Mouse (Mus musculus) cerebellum, adult 2 months (tissue): ENCODE results near the gene Cend1. TPM values are rescaled to one million over a fixed set of nuclear protein-coding genes. Genes with fewer than 3 reads are reported as not detected.

Experiments used
- DNase-seq, 2 experiments: peaks; one replicate each; pipeline ENCODE4 v3.0.0; 2021
- H3K27ac ChIP-seq: fragments of 200-500 bp; 2 replicates; pipeline ENCODE4 v1.5.1; 2012; ENCODE audit warnings: low read length, control low read depth, inconsistent platforms; ENCODE audit not compliant: insufficient read depth
- H3K27me3 ChIP-seq: fragments of 200-500 bp; 2 replicates; pipeline ENCODE4 v1.6.1; 2012; ENCODE audit warnings: inconsistent platforms, mild to moderate bottlenecking, low read length, moderate library complexity; ENCODE audit not compliant: control insufficient read depth, insufficient read depth
- H3K4me1 ChIP-seq: fragments of 200-500 bp; 2 replicates; pipeline ENCODE4 v1.6.1; 2011; ENCODE audit warnings: low read length; ENCODE audit not compliant: control insufficient read depth, insufficient read depth
- H3K4me3 ChIP-seq: fragments of 200-500 bp; replicated peaks from 2 replicates; pipeline ENCODE3; 2011; ENCODE audit warnings: mild to moderate bottlenecking, low read depth, low read length, control low read depth; ENCODE audit not compliant: insufficient read depth
- CTCF ChIP-seq: fragments of 200-500 bp; IDR thresholded peaks from 2 replicates; pipeline ENCODE4 v1.5.1; 2011; ENCODE audit warnings: low read depth, mild to moderate bottlenecking, control low read depth, low read length, moderate library complexity, borderline replicate concordance; ENCODE audit not compliant: insufficient read depth
- POLR2A ChIP-seq: fragments of 200-500 bp; IDR thresholded peaks from 2 replicates; pipeline ENCODE4 v1.6.1; 2011; ENCODE audit warnings: low read length, control low read depth, borderline replicate concordance; ENCODE audit not compliant: insufficient read depth
- WGBS: fragments of 180-500 bp; shearing (Covaris S2); methylation state at CpG from one replicate; pipeline ENCODE4 v1.1.7; 2018; 5-methylcytosine and 5-hydroxymethylcytosine counted together
- polyA plus RNA-seq: library from polyadenylated mRNA; depleted of rRNA; stranded (reverse); fragments of >200 nt; gene quantifications from 2 replicates; pipeline ENCODE4 v1.2.3, GENCODE M21; 2012; rRNA removed

The Cend1 gene
- polyA plus RNA-seq, 1 experiment = 402 TPM

DNA sequence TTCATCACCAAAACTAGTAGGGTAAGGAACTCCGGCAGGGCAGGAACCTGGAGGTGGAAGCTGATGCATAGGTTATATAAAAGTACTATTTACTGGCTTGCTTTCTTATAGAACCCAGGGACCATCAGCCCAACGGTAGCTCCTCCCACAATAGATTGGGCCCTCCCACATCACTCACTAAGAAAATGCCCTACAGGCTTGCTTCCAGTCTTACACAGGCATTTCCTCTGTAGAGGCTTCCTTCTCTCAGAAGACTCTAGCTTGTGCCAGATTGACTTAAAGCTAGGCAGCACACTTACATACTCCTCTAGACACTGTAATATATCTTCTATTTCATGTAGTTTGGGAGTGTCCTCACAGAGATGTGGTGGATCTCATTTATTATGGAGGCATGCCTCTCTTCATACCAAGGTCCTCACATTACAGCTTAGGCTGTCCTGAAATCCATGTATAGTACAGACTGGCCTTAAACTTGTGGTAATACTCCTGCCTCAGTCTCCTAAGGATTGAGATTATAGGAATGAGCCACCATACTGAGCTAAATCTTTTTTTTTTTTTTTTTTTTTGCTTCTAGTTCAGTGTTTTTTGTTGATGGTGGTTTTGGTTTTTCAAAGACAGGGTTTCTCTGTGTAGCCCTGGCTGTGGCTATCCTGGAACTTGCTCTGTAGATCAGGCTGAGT, 41.3 kb downstream of the Cend1 start:
- H3K27ac ChIP-seq = no peak overlapping the region
- TF ChIP-seq CTCF (no peak), POLR2A (no peak)
- 57% methylated on average over 2 of the region's 2 CpGs for WGBS
- no peak for DNase-seq
- peaks cover 4% of the 10 kb centered on the region for H3K4me1 ChIP-seq
- H3K4me3 ChIP-seq = no peak overlapping the region
- no peaks in the 10 kb centered on the region for H3K27me3 ChIP-seq

GRCm38 (mm10) chr7:141381068-141381835, 48.0 kb downstream of the Cend1 start:
- Histone ChIP-seq H3K27ac (peak overlapping the region; percentile 75; the same call in 1 of the 2 replicates), H3K27me3 (no peaks in the 10 kb centered on the region), H3K4me1 (no peaks in the 10 kb centered on the region), H3K4me3 (no peak overlapping the region)
- TF ChIP-seq CTCF = no peak
- TF ChIP-seq POLR2A = no peak
- 73% methylated on average over 4 of the region's 4 CpGs for WGBS
- DNase-seq = no peak

- no peak for TF ChIP-seq POLR2A
- TF ChIP-seq CTCF = no peak
- no peak overlapping the region for H3K4me3 ChIP-seq
- no peaks in the 10 kb centered on the region for H3K4me1 ChIP-seq
- 40% methylated on average over 4 of the region's 4 CpGs for WGBS
- DNase-seq = no peak
- no peak overlapping the region for H3K27ac ChIP-seq
- no peaks in the 10 kb centered on the region for H3K27me3 ChIP-seq
Measured at GRCm38 (mm10) chr7:141379584-141379983, 49.7 kb downstream of the Cend1 start.

Other genes starting within 250 kb of the Cend1 start
- 169 and 186 TPM in 2 replicates for gene Hras, start 235.5 kb downstream of the Cend1 start, polyA plus RNA-seq
- gene Lrrc56, start 235.3 kb downstream of the Cend1 start, polyA plus RNA-seq = 5.6 and 6.3 TPM in 2 replicates
- 0.19 and 0.26 TPM in 2 replicates for gene Lmntd2, start 215.4 kb downstream of the Cend1 start, polyA plus RNA-seq
- 5.5 TPM in 2 replicates for gene Rassf7, start 213.6 kb downstream of the Cend1 start, polyA plus RNA-seq
- gene Phrf1, start 200.7 kb downstream of the Cend1 start, polyA plus RNA-seq = 31.2 and 32.0 TPM in 2 replicates
- gene Irf7, start 163.0 kb downstream of the Cend1 start, polyA plus RNA-seq = 4.7 and 5.6 TPM in 2 replicates
- 0.07 TPM in 1 of 2 replicates, not detected in the other for gene Cdhr5, start 152.7 kb downstream of the Cend1 start, polyA plus RNA-seq
- 0.70 and 1.0 TPM in 2 replicates for gene Sct, start 150.4 kb downstream of the Cend1 start, polyA plus RNA-seq
- gene Drd4, start 137.5 kb downstream of the Cend1 start, polyA plus RNA-seq = 0.49 and 0.76 TPM in 2 replicates
- gene Deaf1, start 101.8 kb downstream of the Cend1 start, polyA plus RNA-seq = 47.5 and 49.3 TPM in 2 replicates
- 66.7 and 68.3 TPM in 2 replicates for gene Tmem80, start 101.8 kb downstream of the Cend1 start, polyA plus RNA-seq
- gene Eps8l2, start 90.6 kb downstream of the Cend1 start, polyA plus RNA-seq = 77.3 and 90.4 TPM in 2 replicates
- gene Taldo1, start 37.3 kb downstream of the Cend1 start, polyA plus RNA-seq = 222 and 232 TPM in 2 replicates
- gene Gatd1, start 15.4 kb downstream of the Cend1 start, polyA plus RNA-seq = 48.1 and 49.2 TPM in 2 replicates
- 328 and 384 TPM in 2 replicates for gene Slc25a22, start 8.4 kb upstream of the Cend1 start, polyA plus RNA-seq
- 3.2 and 4.4 TPM in 2 replicates for gene Pidd1, start 14.5 kb upstream of the Cend1 start, polyA plus RNA-seq
- 481 and 571 TPM in 2 replicates for gene Rplp2, start 17.9 kb upstream of the Cend1 start, polyA plus RNA-seq
- 46.8 and 51.3 TPM in 2 replicates for gene Pnpla2, start 25.7 kb upstream of the Cend1 start, polyA plus RNA-seq
- gene Cracr2b, start 31.6 kb upstream of the Cend1 start, polyA plus RNA-seq = 8.3 and 10.1 TPM in 2 replicates
- gene Cd151, start 37.9 kb upstream of the Cend1 start, polyA plus RNA-seq = 68.7 and 73.9 TPM in 2 replicates
- gene Polr2l, start 45.6 kb upstream of the Cend1 start, polyA plus RNA-seq = 58.9 and 62.3 TPM in 2 replicates
- 140 and 162 TPM in 2 replicates for gene Tspan4, start 45.7 kb upstream of the Cend1 start, polyA plus RNA-seq
- 35.8 and 37.9 TPM in 2 replicates for gene Chid1, start 110.4 kb upstream of the Cend1 start, polyA plus RNA-seq
- 94.8 and 96.7 TPM in 2 replicates for gene Ap2a2, start 132.7 kb upstream of the Cend1 start, polyA plus RNA-seq
- 0.05 and 0.08 TPM in 2 replicates for gene Muc6, start 225.8 kb upstream of the Cend1 start, polyA plus RNA-seq